Mouse (Mus musculus) limb, embryonic 11.5 days (tissue): ENCODE measurements around the gene Pik3cd. TPM values are rescaled to one million over a fixed set of nuclear protein-coding genes. Genes with fewer than 3 reads are reported as not detected.

ENCODE experiments used
- ATAC-seq: fragments of 200-750 bp; cut with Nextera tagmentation; 2 replicates; pipeline ENCODE4 v1.8.0; 2017; ENCODE audit warnings: low read depth; ENCODE audit not compliant: insufficient number of reproducible peaks, low FRiP score, low TSS enrichment
- DNase-seq: peaks from one replicate; pipeline ENCODE4 v3.0.0-alpha.2; 2015; ENCODE audit warnings: low spot score
- H3K27ac ChIP-seq: fragments of 300-500 bp; sonication (generic); replicated peaks from 2 replicates; pipeline ENCODE4 v1.5.1; 2014; ENCODE audit warnings: low read depth, mild to moderate bottlenecking, low read length
- H3K27me3 ChIP-seq: fragments of 300-500 bp; sonication (generic); 2 replicates; pipeline ENCODE4 v1.6.1; 2014; ENCODE audit warnings: mild to moderate bottlenecking, low read length, mixed read lengths; ENCODE audit not compliant: control insufficient read depth, insufficient read depth
- H3K36me3 ChIP-seq: fragments of 300-500 bp; sonication (generic); 2 replicates; pipeline ENCODE4 v1.6.1; 2014; ENCODE audit warnings: mild to moderate bottlenecking, low read length, moderate library complexity, mixed read lengths; ENCODE audit not compliant: control insufficient read depth, insufficient read depth
- H3K4me1 ChIP-seq: fragments of 300-500 bp; sonication (generic); 2 replicates; pipeline ENCODE4 v1.6.1; 2014; ENCODE audit warnings: low read length, mixed read lengths; ENCODE audit not compliant: control insufficient read depth, insufficient read depth
- H3K4me2 ChIP-seq: fragments of 300-500 bp; sonication (generic); 2 replicates; pipeline ENCODE4 v1.6.1; 2014; ENCODE audit warnings: low read depth, mild to moderate bottlenecking, moderate library complexity; ENCODE audit not compliant: severe bottlenecking
- H3K4me3 ChIP-seq: fragments of 300-500 bp; sonication (generic); 2 replicates; pipeline ENCODE4 v1.5.1; 2014; ENCODE audit warnings: low read depth, low read length
- H3K9ac ChIP-seq: fragments of 300-500 bp; sonication (generic); 2 replicates; pipeline ENCODE4 v1.6.1; 2014; ENCODE audit warnings: mild to moderate bottlenecking, low read length
- H3K9me3 ChIP-seq: fragments of 300-500 bp; sonication (generic); 2 replicates; pipeline ENCODE4 v1.6.1; 2016; ENCODE audit warnings: low read length; ENCODE audit not compliant: control insufficient read depth
- WGBS: fragments of 180-500 bp; shearing (Covaris S2); extraction: QIAGEN DNeasy Blood & Tissue Kit; methylation state at CpG from one replicate; pipeline ENCODE4 v1.1.7; 2014; 5-methylcytosine and 5-hydroxymethylcytosine counted together
- microRNA-seq: library from miRNA; unstranded; fragments of <30 nt; microRNA quantifications from one replicate; pipeline ENCODE4, GENCODE M21; 2016
- polyA plus RNA-seq: library from polyadenylated mRNA; unstranded; fragments of >200 nt; fragmentation: Nextera tagmentation; extraction: Ambion mirVana; gene quantifications from 2 replicates; pipeline ENCODE4 v1.2.1, GENCODE M21; 2014

The Pik3cd gene
- polyA plus RNA-seq, 1 experiment from 2014 or later: 2.7 TPM

GRCm38 (mm10) chr4:149599549-149599948 is 102.8 kb downstream of the Pik3cd start:
- Histone ChIP-seq H3K4me1 (peaks cover 7% of the 10 kb centered on the region; the same call in 1 of the 2 replicates), H3K27ac (no peak overlapping the region), H3K9me3 (no peaks in the 10 kb centered on the region), H3K4me3 (no peak overlapping the region), H3K27me3 (no peaks in the 10 kb centered on the region), H3K4me2 (no peak overlapping the region), H3K9ac (no peak overlapping the region), H3K36me3 (no peaks in the 10 kb centered on the region)
- ATAC-seq: no peak
- DNase-seq: no peak
- 91% methylated on average over 6 of the region's 6 CpGs for WGBS

Small RNA genes lying within 50 kb of the gene (microRNA-seq; reads per million reads assigned to microRNA genes)
- not detected for gene Mir7023

Other genes with a start within 250 kb of the Pik3cd start
- not detected in 2 replicates for gene Rbp7, start 247.6 kb downstream of the Pik3cd start, polyA plus RNA-seq
- 0.55 TPM in 1 of 2 replicates, not detected in the other for gene Tmem274, start 225.2 kb downstream of the Pik3cd start, polyA plus RNA-seq
- gene Nmnat1, start 217.4 kb downstream of the Pik3cd start, polyA plus RNA-seq: 15.8 and 16.5 TPM in 2 replicates
- 61.5 and 64.6 TPM in 2 replicates for gene Lzic, start 217.3 kb downstream of the Pik3cd start, polyA plus RNA-seq
- gene Ctnnbip1, start 184.3 kb downstream of the Pik3cd start, polyA plus RNA-seq: 74.7 and 84.6 TPM in 2 replicates
- 24.7 and 30.6 TPM in 2 replicates for gene Clstn1, start 116.1 kb downstream of the Pik3cd start, polyA plus RNA-seq
- 24.6 and 26.2 TPM in 2 replicates for gene Tmem201, start 35.5 kb upstream of the Pik3cd start, polyA plus RNA-seq
- 28.9 and 29.7 TPM in 2 replicates for gene Slc25a33, start 71.7 kb upstream of the Pik3cd start, polyA plus RNA-seq